Mouse (Mus musculus) left cerebral cortex, postnatal 14 days (tissue): ENCODE data around the gene Rab11fip5. TPM values are rescaled to one million over a fixed set of nuclear protein-coding genes. Genes with fewer than 3 reads are reported as not detected.

ENCODE experiments used
- DNase-seq, 2 experiments: peaks; one replicate each; pipeline ENCODE4 v3.0.0; 2021 to 2022; ENCODE audit warnings: low spot score in 2 of 2, mixed read lengths in 1 of 2
- intact Hi-C: fragments of 180-260 bp; cut with DNase I; formaldehyde crosslinking; loops from one replicate; pipeline ENCODE4 v1.15.1; 2025
- total RNA-seq, 2 experiments: library from RNA; stranded (reverse); gene quantifications; 2 replicates each; pipeline ENCODE4 v1.2.3; 2021

Gene Rab11fip5
- total RNA-seq, 2 experiments from 2014 or later = 53.8 to 55.0 TPM

GRCm38 (mm10) chr6:85355753-85356152, 18.7 kb downstream of the Rab11fip5 start:
- DNase-seq = no peak
- intact Hi-C loops = no loop called here

DNA sequence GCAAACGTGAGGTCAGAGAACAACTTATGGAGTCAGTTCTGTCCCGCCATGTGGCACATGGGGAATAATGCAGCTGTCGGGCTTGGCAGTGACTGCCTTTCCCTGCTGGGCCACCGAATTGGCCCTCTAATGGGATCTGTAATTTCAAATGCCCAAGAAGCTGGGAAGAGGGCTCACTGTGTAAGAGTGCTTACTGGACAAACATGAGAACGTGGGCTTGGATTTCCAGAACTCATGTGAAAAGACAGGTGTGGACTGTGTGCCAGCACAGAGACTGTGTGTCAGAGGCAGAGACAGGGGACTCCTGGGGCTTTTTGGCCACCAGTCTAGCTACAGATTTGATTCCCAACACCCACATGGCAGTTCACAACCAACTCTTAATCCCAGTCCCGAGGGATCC, 19.7 kb downstream of the Rab11fip5 start:
- no peak for DNase-seq
- intact Hi-C loops = no loop called here

GRCm38 (mm10) chr6:85353706-85354105, 20.7 kb downstream of the Rab11fip5 start:
- no peak for DNase-seq
- intact Hi-C loops = no loop called here

DNA sequence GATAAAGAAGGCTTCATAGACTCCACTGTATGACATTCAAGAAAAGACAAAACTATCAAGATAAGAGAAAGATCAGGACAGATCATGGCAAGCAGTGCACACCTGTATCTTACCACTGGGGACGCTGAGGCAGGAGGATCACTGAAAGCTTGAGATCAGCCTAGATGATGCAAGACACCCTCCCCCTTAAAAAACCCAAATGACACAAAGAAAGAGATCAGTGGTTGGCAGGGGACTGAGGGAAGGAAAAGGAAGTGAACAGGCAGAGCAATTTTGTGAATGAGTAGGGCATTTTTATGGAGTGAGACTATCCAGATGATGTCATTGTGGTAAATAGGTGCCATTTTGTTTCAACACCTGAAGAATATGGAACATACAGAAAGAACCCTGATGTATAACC, 24.3 kb downstream of the Rab11fip5 start:
- no peak for DNase-seq
- intact Hi-C loops = no loop called here

DNA sequence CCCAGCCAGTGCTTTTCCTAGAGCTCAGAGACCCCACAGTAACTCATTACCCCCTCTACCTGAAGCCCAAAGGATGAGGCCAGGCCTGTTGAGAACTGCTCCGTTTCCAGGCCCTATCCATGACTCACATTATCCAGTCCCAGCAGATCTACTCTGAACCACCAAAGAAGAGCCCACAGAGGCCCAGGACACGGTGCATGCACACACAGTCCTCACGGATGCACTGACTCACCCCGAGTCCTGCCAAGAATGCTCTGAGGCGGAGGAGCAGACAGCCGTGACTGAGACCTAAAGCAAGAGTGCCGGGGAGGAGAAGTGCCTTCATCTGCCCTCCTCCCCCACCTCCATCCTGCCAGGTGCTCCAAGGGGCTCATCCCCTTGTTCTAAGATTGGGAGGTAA, 25.2 kb downstream of the Rab11fip5 start:
- DNase-seq = peak in 1 of 2 experiments; percentile 36
- intact Hi-C loops = loop anchor here (5.0 kb wide), 1 partner anchor 33 kb away; no protein-coding TSS in a partner anchor

DNA sequence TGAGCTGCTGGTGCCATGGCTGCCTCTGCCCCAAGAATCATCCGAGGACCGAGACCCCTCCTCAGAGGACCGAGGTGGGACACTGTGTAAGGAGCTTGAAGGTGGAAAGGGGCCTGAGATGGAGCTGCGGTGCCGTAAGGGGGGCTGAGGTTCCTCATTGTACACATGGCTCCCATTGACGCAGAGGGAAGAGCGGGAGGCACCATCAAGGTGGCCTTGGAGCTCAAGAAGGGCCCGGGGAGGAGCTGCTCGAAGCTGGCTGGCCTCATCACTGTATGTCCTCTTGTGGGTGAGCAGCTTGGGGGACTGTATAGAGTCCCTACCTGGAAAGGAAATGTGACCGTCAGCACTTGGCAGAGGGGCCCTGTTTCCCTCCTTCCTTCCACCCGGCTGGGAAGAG, 26.3 kb downstream of the Rab11fip5 start:
- intact Hi-C loops = loop anchor here (5.0 kb wide), 1 partner anchor 34 kb away; no protein-coding TSS in a partner anchor
- no peak for DNase-seq

DNA sequence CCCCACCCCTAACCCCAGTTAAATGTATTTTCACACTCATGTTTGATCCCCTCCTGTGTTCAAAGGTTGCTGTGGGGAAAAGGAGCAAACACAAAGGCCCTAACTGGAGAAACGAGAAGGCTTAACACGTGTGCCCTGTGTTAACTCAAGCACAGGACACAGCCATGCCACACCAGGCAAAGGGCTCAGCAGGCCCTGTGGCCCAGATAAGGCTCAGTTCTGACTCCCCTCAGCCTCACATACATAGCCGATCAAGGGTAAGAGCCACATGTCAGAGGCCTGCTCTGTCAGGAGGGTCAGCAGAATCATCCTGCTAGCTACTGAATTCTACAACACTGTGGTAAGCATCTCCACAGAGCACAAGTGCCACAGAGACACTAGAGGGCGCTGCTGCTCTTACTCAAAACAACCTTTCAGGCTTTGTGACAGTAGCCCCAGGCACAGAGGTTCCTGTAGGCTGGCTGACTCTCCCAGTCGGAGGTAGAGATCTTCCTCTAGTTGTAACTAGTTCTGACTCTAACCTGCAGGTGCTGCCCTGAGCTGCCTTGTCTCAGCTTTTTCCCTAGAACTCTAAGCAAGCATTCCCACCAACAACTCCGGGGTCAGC, 28.3 kb downstream of the Rab11fip5 start:
- DNase-seq = peak; percentile 92
- intact Hi-C loops = loop anchor here (5.0 kb wide), 1 partner anchor 36 kb away; no protein-coding TSS in a partner anchor

DNA sequence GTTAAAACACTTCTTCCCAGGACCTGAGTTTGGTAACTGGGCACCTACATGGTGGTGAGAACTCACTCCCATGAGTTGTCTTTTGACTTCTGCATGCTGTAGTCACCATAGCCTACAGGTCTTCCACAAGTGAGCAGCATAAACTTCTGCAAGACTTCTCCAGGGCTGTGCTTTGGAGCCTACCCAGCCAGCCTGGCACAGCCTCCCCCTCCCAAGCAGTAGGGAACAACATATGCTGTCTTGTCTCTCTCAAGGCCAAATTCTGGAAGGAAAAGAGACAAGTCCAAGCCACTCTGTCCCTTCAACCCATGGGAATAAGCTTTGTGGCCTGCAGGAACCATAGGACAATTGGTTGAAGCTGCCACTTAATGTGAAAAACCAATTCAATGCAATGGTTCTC, 29.5 kb downstream of the Rab11fip5 start:
- DNase-seq = no peak
- intact Hi-C loops = loop anchor here (5.0 kb wide), 1 partner anchor 37 kb away; no protein-coding TSS in a partner anchor

DNA sequence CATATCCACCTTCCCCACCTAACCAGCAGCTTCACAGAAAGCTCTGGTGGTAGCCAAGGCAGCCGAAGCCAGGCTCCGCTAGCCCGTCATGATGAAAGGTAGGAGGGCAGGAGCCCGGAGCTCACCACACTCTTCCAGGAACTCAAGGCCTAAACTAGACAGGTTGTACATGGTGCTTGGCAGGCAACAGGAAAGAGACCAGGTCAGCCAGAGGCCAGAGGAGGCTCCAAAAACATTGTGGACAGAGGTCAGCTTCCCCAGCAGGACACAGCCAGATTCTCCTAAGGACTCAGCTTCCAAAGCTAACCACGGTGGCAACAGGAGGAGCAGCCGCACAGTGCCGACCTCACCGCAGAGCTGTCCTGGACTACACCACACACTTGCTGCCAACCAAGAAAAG, 31.4 kb downstream of the Rab11fip5 start:
- DNase-seq = no peak
- intact Hi-C loops = no loop called here

DNA sequence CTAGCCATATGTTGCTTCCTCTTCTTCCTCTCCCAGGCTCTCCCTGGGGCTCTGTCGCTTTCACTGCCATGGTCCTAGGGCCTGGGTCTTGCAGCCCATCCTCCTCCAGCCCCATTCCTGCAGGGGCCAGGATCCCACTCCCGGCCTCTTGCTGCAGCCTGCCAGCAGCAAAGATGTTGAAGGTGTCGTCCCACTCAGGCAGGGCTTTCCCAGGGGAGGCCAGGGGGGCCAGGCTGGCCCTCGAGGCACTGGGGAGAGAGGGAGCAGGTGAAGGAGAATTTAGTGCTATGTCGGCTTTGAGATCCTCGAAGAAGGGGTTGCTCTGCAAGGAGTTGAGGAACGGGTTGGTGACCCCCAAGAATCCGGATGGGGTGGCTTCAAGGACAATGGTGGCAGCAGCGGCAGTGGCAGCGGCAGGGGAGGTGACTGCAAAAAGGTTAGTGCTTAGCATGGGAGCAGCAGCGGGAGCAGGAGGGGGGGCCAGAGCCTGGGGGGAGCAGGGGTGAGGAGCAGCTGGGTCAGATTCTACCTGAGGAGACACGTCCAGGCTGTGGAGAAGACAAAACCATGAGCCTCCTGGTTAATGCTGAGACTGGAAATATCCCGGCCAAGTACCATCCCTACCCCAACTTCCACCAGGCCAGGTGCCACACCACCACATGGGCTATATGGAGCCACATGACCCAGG, 32.5 kb downstream of the Rab11fip5 start:
- no peak for DNase-seq
- intact Hi-C loops = no loop called here

DNA sequence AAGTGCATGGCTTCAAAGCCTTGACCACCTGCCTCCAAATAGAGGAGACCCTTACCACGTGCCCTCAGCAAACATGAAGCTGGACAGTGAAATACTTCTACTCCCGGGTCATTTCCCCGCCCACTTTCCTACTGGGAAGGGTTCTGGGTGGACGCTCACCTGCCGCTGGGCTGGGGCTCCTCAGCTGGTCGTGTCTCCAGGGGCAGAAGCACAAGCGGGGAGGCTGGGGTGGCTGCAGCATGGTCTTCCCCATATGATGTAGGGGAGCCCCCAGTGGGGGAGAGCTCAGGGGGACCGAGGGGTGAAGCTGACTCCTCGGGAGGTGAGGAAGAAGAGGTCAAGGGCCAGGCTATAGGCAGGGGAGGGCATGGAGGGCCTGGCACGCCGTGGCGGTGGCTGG, 34.2 kb downstream of the Rab11fip5 start:
- intact Hi-C loops = no loop called here
- no peak for DNase-seq

GRCm38 (mm10) chr6:85339273-85339901, 35.0 kb downstream of the Rab11fip5 start:
- intact Hi-C loops = no loop called here
- DNase-seq = peak; percentile 47 to 74

DNA sequence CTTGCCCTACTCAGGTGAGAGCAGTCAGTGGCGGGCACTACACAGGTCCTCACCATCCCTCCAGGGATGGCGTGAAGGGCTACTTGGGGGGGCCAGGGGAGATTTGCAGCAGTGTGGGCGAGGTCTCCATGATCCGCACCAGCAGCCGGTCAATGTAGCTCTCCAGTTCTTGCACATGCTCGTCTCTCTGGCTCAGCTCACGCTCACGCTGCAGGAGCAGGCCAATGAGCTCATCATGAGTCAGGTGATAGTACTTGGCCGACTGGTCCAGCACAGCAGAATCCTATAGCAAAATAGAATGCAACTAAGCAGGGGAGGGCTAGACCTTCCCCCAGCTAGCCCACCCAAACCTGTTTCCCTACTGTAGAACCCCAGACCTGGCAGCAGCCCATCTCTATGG, 37.5 kb downstream of the Rab11fip5 start:
- intact Hi-C loops = no loop called here
- peak in 1 of 2 experiments; percentile 67 for DNase-seq

GRCm38 (mm10) chr6:85335352-85335751, 39.1 kb downstream of the Rab11fip5 start:
- intact Hi-C loops = no loop called here
- DNase-seq = no peak

DNA sequence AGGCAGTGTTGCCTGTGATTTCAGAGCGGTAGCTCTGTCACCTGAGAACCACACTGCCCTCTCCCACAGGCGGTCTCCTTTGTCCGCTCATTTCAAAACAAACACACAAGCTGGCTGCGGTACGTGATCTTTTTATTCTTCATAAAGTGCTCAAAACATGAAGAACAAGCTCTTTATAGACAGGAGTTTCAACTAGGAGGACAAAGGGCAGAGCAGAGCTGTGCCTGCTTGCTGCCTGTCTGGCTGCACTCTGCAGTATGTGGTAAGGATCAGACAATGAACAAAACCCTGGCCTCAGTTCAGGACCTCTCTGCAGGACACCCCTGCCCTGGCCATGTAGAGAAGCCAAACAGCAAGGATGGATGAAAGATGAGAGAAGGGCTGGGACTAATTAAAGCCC, 39.6 kb downstream of the Rab11fip5 start:
- intact Hi-C loops = loop anchor here (5.0 kb wide), 2 partner anchors 58 to 98 kb away; no protein-coding TSS in a partner anchor
- no peak for DNase-seq

DNA sequence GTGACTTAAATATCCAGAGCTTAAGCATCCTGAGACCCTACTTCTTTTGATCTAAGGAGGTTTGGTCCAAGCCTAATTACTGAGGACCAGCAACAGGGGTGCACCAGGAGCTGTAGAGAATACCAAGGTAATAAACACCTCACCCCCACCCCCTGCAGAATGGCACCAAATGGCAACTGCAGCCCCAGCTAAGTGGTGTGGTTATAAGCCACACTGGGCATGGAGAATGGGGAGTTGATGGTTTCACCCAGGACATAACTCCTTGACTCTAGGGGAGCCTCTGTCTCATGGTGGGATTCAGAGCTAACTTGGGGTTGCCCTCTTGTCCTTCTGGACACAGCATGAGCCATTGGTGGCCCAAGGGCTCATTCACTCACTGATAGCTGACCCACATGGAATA, 40.2 kb downstream of the Rab11fip5 start:
- DNase-seq = no peak
- intact Hi-C loops = loop anchor here (5.0 kb wide), 2 partner anchors 57 to 97 kb away; no protein-coding TSS in a partner anchor

DNA sequence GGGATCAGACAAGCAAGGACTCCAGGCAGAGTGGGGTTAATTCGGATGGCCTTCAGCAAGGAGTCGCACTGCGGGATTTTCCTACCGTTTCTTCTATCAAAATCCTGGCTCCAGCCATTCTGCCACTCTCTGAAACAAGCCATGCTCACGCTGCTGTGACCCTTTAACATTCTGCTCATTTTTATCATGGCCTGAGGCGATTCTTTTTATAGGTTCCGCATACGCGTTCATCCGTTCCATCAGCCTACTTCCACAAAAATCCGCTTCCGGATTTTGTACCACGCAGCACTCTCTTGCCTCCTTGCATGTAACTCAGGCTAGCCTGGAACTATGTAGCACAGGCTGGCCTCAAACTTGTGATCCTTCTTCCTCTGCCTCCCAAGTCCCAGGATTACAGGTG, 40.7 kb downstream of the Rab11fip5 start:
- intact Hi-C loops = loop anchor here (2.0 to 5.0 kb wide), 3 partner anchors 31 to 96 kb away; no protein-coding TSS in a partner anchor
- DNase-seq = peak; percentile 50 to 76

DNA sequence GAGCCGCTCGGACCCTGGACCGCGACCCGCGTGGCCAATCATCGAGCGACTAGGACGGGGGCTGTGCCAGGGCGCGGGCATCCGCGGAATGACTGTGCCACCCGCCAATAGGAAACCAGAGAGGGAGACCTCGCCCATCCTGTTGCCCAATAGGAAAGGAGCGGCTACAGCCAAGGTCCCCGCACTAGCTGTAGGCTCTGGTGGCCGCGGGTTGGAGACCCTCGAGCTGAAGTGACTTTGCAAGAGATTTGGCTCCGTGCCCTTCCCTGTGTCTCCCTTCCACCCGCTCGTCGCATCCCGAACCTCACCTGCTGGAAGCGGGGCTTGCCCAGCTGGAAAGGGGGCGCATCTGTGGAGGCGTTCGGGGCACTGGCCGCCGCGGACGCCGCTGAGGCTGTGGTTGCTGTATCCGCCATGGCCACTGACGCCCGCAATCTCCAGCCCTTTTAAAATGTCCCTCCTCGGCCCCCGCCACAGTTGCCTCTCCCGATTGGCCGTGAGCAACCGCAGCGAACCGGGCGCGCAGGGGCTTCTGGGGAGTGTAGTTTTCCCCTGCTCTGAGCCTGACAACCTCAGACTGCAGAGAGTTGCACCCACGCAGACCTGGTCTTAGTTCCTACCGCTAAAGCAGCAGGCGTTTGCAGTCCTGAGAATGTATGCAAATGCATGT, 41.3 kb downstream of the Rab11fip5 start, which contains the start of gene Sfxn5:
Sfxn5 (minus strand) TSS at position 423 of the 670 bp plus-strand sequence.
- peak; percentile 95 to 97 for DNase-seq
- intact Hi-C loops = loop anchor here (2.0 to 5.0 kb wide), 3 partner anchors 30 to 96 kb away; no protein-coding TSS in a partner anchor

DNA sequence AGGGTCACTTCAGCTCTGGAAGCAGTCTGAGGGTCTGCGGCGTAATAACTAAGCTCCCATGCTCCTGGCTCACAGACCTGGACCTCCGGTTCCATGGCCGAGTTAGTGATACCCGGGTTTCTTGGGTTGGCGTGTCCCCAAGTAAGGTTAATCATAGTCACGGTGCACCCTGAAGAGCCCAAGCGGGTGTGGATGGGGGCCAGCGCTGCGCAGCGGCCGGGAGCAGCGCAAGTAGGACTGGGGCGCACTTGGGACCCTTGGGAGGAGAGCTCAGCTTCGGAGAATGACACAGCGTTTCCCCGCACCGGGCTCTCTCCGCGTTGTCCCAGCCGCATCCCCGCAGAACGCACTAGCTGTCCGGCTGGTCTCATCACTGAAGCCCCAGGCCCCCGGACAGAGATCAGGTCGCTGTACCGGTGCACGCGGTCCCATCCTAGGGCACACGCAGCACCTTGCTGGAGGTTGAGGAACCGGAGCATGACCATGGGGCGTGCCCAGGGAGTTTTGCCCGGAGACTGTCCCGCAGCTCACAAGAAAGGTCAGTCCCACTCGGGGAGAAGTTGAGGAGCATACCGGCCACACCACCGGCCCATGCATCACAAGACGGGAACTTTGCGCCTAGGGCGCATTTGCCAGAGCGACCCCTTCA, 42.0 kb downstream of the Rab11fip5 start:
- intact Hi-C loops = loop anchor here (2.0 to 5.0 kb wide), 3 partner anchors 30 to 95 kb away; no protein-coding TSS in a partner anchor
- DNase-seq = peak in 1 of 2 experiments; percentile 38
